Mouse (Mus musculus) spleen, adult 2 months (tissue): ENCODE measurements at regions not wholly inside any gene's neighbourhood (a gene's known extent, or its start where the extent isn't known, plus 50 kb on each side); places are given as distances from the start of the nearest gene placed in this dataset.

Experiments used
- CTCF ChIP-seq: fragments of 200-500 bp; IDR thresholded peaks from 2 replicates; pipeline ENCODE4 v1.5.1; 2011; ENCODE audit warnings: mild to moderate bottlenecking, inconsistent platforms; ENCODE audit not compliant: insufficient read depth, insufficient read length, insufficient replicate concordance; ENCODE audit errors: extremely low read depth
- POLR2A ChIP-seq: fragments of 200-500 bp; IDR thresholded peaks from 2 replicates; pipeline ENCODE4 v1.6.1; 2011; ENCODE audit warnings: low read depth, low read length, inconsistent platforms

DNA sequence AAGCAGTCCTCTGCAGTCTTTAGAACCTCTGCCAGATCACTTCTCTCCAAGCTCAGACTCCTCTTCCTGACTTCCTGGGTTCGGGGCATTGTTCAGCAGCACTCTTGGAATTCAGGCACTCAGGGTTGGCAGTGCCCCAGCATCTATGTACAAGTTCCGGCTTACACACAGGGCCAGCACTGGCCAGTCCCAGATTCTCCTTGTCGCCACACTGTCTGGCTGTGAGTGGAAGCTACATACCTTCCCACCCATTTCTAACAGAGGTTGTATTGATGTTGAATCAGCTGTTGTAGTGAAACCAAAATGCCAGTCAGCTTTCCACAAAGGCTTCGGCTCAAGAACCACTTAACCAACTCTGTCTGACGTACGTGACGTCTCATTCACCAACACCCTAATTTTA is 190.7 kb upstream of the F930015N05Rik start:
- TF ChIP-seq CTCF, result no peak
- TF ChIP-seq POLR2A, result no peak
